In the genomic region with DNA sequence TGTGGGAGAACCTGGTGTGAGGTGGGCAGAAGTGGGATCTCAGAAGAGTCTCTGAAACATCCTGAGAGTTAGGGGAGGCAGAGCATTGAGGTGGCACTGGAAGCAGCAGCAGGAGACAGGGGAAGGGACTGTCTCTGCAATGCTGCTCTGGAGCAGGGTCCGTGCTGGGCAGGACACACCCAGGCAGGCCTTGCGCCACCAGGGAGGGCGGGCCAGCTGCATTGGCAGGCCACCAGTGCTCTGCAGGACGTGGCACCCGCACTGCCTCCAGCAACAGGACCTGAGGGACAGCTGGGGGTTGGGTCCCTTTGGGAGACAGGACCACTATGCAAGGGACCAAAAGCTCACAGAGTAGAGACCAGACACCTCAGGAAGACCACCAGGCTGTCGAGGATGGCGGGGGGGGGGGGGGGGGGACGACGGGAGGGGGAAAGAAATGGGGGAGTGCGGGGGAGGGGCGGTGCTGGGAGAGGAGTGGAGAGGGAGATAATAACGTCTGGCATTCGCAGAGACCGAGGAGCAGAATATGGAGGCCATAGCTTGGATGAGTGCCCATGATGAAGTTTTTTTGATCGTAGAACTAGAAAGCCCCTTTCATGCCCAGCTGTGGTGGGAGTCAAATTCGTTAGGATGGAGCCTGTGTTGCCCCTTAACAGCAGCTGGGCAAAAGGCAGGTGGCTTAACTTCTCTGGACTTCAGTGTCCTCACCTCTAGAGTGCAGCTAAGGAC, we compare ENCODE assay signal across 9 mouse cellular contexts. TPM values are rescaled to one million over a fixed set of nuclear protein-coding genes. Genes with fewer than 3 reads are reported as not detected.
DNase-seq lines count a peak whose midpoint lies in the region; ATAC-seq lines count a peak whose summit lies in the region.
"Had no signal": no experiment of that assay in that cellular context is flagged by ENCODE, and none has a peak within 500 bp of the region (broad histone marks: within the 10 kb centered on the region; RNA-seq: fewer than 3 reads in every experiment).

No protein-coding gene starts in this region.

- H3K36me3 ChIP-seq in stomach, embryonic 15.5 days, result no peaks in the 10 kb centered on the region
- H3K36me3 ChIP-seq in forebrain, embryonic 15.5 days, result no peaks in the 10 kb centered on the region

- no peaks in the 10 kb centered on the region for H3K27me3 ChIP-seq in stomach, embryonic 15.5 days (replicated peaks)
- H3K27me3 ChIP-seq in forebrain, embryonic 15.5 days, result no peaks in the 10 kb centered on the region

- peak overlapping the region; percentile 60 for H3K27ac ChIP-seq in stomach, embryonic 15.5 days
- H3K27ac ChIP-seq in forebrain, embryonic 15.5 days (replicated peaks), result no peak overlapping the region

- H3K4me3 ChIP-seq in stomach, embryonic 15.5 days (replicated peaks), result no peak overlapping the region
- no peak overlapping the region for H3K4me3 ChIP-seq in forebrain, embryonic 15.5 days

- H3K9me3 ChIP-seq in stomach, embryonic 15.5 days, result no peaks in the 10 kb centered on the region
- H3K9me3 ChIP-seq in forebrain, embryonic 15.5 days, result no peaks in the 10 kb centered on the region

- WGBS in stomach, embryonic 15.5 days, result 29% methylated on average over 13 of the region's 16 CpGs
- 21% methylated on average over 13 of the region's 16 CpGs for WGBS in forebrain, embryonic 15.5 days

- DNase-seq in cerebellum, adult 11-12 months, result peak; percentile 52
- no peak for DNase-seq in cerebellum, postnatal 14 days
- peak; percentile 43 for DNase-seq in right cerebral cortex, postnatal 25 days
- no peak for DNase-seq in right cerebral cortex, adult 2 months (ENCODE audit: low spot score in 2 of 2)
- peak; percentile 72 for DNase-seq in heart, postnatal 4 days

- peaks cover 26% of the 10 kb centered on the region for H3K4me1 ChIP-seq in stomach, embryonic 15.5 days
- H3K4me1 ChIP-seq in forebrain, embryonic 15.5 days, result peaks cover 7% of the 10 kb centered on the region

- ATAC-seq in stomach, embryonic 15.5 days (ENCODE audit: insufficient read depth, low FRiP score, low read depth), result peak; percentile 6; the same call in 1 of the 2 replicates
- no peak for ATAC-seq in forebrain, embryonic 15.5 days (replicated peaks)
- no peak for ATAC-seq in CD4-positive, CD25-positive, alpha-beta regulatory T cell, adult 4 months

- no peak overlapping the region for H3K4me2 ChIP-seq in stomach, embryonic 15.5 days
- no peak overlapping the region for H3K4me2 ChIP-seq in forebrain, embryonic 15.5 days (replicated peaks)

- no peak overlapping the region for H3K9ac ChIP-seq in stomach, embryonic 15.5 days
- H3K9ac ChIP-seq in forebrain, embryonic 15.5 days (replicated peaks), result no peak overlapping the region

RNA-seq across cellular contexts. Expression of a gene that starts 20.2 kb away (rescaled TPM):
- 100 to 1,000 TPM; 861 to 965 TPM for total RNA-seq in heart, postnatal 4 days (2021)
- polyA plus RNA-seq in stomach, embryonic 15.5 days (2015; fragmentation: Nextera tagmentation; extraction: Ambion mirVana), result 1,375 and 1,459 TPM in 2 replicates
- polyA plus RNA-seq in forebrain, embryonic 15.5 days (2015; fragmentation: Nextera tagmentation; extraction: Ambion mirVana), result 40.2 and 40.5 TPM in 2 replicates
- polyA plus RNA-seq in CD4-positive, CD25-positive, alpha-beta regulatory T cell, adult 4 months (2017; shearing (Covaris generic)), result under 1 TPM in 1 of 2 experiments, not detected in 1; 0.09 TPM

RNA-seq across cellular contexts. Expression of a gene that starts 51.6 kb away (rescaled TPM):
- total RNA-seq in heart, postnatal 4 days (2021), result not detected
- not detected in 2 replicates for polyA plus RNA-seq in stomach, embryonic 15.5 days (2015; fragmentation: Nextera tagmentation; extraction: Ambion mirVana)
- polyA plus RNA-seq in forebrain, embryonic 15.5 days (2015; fragmentation: Nextera tagmentation; extraction: Ambion mirVana), result not detected in 2 replicates
- not detected for polyA plus RNA-seq in CD4-positive, CD25-positive, alpha-beta regulatory T cell, adult 4 months (2017; shearing (Covaris generic))
- polyA plus RNA-seq: brain, embryonic 14.5 days had no signal

Comparison
In these comparisons a context has a peak if more than half of its experiments do, and no peak if none do; other contexts are left out.
1. DNase-seq: peak in cerebellum, adult 11-12 months (single experiment), right cerebral cortex, postnatal 25 days (single experiment) and heart, postnatal 4 days (single experiment); none in cerebellum, postnatal 14 days (0 of 2) and right cerebral cortex, adult 2 months (0 of 2).
2. RNA of a gene that starts 20.2 kb away (polyA plus RNA-seq): 1,375 to 1,459 TPM in stomach, embryonic 15.5 days and 40.2 to 40.5 TPM in forebrain, embryonic 15.5 days; 0.09 TPM in CD4-positive, CD25-positive, alpha-beta regulatory T cell, adult 4 months; every median in the first group is over 10 times any median in the second.